Mouse (Mus musculus) MEL (cell line): Measurements from ENCODE around the gene Klhdc7b. TPM values are rescaled to one million over a fixed set of nuclear protein-coding genes. Genes with fewer than 3 reads are reported as not detected.

Source experiments
- DNase-seq: peaks from one replicate; pipeline ENCODE4 v3.0.0; 2011; ENCODE audit warnings: low read depth, low spot score
- H3K27ac ChIP-seq: 2 replicates; pipeline ENCODE4 v1.5.1; 2012; ENCODE audit warnings: low read depth, mild to moderate bottlenecking, control low read depth, low read length, moderate library complexity; ENCODE audit not compliant: control insufficient read depth
- H3K27me3 ChIP-seq, 2 experiments: fragments of 150-350 bp in 1 of 2; sonication (generic) in 1 of 2; 2 replicates each; pipeline ENCODE4 v1.6.1; 2012; ENCODE audit warnings: low read length in 2 of 2, mild to moderate bottlenecking in 2 of 2, improper control_type of control experiment in 1 of 2, moderate library complexity in 1 of 2; ENCODE audit not compliant: insufficient read depth in 2 of 2, control insufficient read depth in 1 of 2
- H3K36me3 ChIP-seq, 2 experiments: 2 replicates each; pipeline ENCODE4 v1.6.1; 2012 to 2014; ENCODE audit warnings: low read length in 2 of 2, improper control_type of control experiment in 1 of 2, inconsistent platforms in 1 of 2, mild to moderate bottlenecking in 1 of 2; ENCODE audit not compliant: insufficient read depth in 2 of 2, control insufficient read depth in 1 of 2
- H3K4me1 ChIP-seq, 2 experiments: fragments of 150-350 bp in 1 of 2; sonication (generic) in 1 of 2; 2 replicates each; pipeline ENCODE4 v1.6.1; 2012; ENCODE audit warnings: low read length in 2 of 2, improper control_type of control experiment in 1 of 2, mild to moderate bottlenecking in 1 of 2; ENCODE audit not compliant: insufficient read depth in 2 of 2, control insufficient read depth in 1 of 2
- H3K4me3 ChIP-seq, 2 experiments: fragments of 150-350 bp in 1 of 2; sonication (generic) in 1 of 2; 2 replicates each; pipeline ENCODE4 v1.5.1; 2012; ENCODE audit warnings: low read depth in 2 of 2, low read length in 2 of 2, mild to moderate bottlenecking in 2 of 2, moderate library complexity in 2 of 2, control low read depth in 1 of 2, improper control_type of control experiment in 1 of 2; ENCODE audit not compliant: control insufficient read depth in 1 of 2, insufficient read depth in 1 of 2
- H3K79me2 ChIP-seq: 2 replicates; pipeline ENCODE4 v1.6.1; 2012; ENCODE audit warnings: mild to moderate bottlenecking, low read length, moderate library complexity; ENCODE audit not compliant: control insufficient read depth, poor library complexity, insufficient read depth
- H3K9ac ChIP-seq: 2 replicates; pipeline ENCODE4 v1.6.1; 2012; ENCODE audit warnings: low read depth, mild to moderate bottlenecking, control low read depth, low read length, moderate library complexity; ENCODE audit not compliant: control insufficient read depth, poor library complexity, severe bottlenecking
- H3K9me3 ChIP-seq: fragments of 150-350 bp; sonication (generic); replicated peaks from 2 replicates; pipeline ENCODE4 v1.6.1; 2012; ENCODE audit warnings: mild to moderate bottlenecking, low read length, improper control_type of control experiment, moderate library complexity; ENCODE audit not compliant: insufficient read depth
- CHD1 ChIP-seq: IDR thresholded peaks from 2 replicates; pipeline ENCODE4 v1.6.1; 2012; ENCODE audit warnings: low read depth, mild to moderate bottlenecking, inconsistent platforms, low read length, improper control_type of control experiment
- CTCF ChIP-seq, 3 experiments: IDR thresholded peaks in 2 of 3; conservative IDR thresholded peaks in 1 of 3; 2 replicates each; pipeline ENCODE4 v1.5.1; 2011 to 2012; ENCODE audit warnings: low read length in 3 of 3, low read depth in 2 of 3, mild to moderate bottlenecking in 2 of 3, improper control_type of control experiment in 1 of 3, inconsistent platforms in 1 of 3, mixed read lengths in 1 of 3, moderate library complexity in 1 of 3; ENCODE audit not compliant: control insufficient read depth in 1 of 3, insufficient read depth in 1 of 3, poor library complexity in 1 of 3, severe bottlenecking in 1 of 3
- E2F4 ChIP-seq: IDR thresholded peaks from 2 replicates; pipeline ENCODE4 v1.6.1; 2011; ENCODE audit warnings: low read depth, low read length, improper control_type of control experiment, borderline replicate concordance
- ELF1 ChIP-seq: IDR thresholded peaks from 2 replicates; pipeline ENCODE4 v1.6.1; 2014; ENCODE audit warnings: low read depth, mild to moderate bottlenecking, inconsistent platforms, low read length, improper control_type of control experiment, moderate library complexity
- ETS1 ChIP-seq: IDR thresholded peaks from 2 replicates; pipeline ENCODE4 v1.6.1; 2012; ENCODE audit warnings: low read depth, mild to moderate bottlenecking, inconsistent platforms, low read length, improper control_type of control experiment, moderate library complexity
- GABPA ChIP-seq: IDR thresholded peaks from 2 replicates; pipeline ENCODE4 v1.6.1; 2012; ENCODE audit warnings: low read depth, mild to moderate bottlenecking, inconsistent platforms, low read length, improper control_type of control experiment, moderate library complexity
- GATA1 ChIP-seq: IDR thresholded peaks from 2 replicates; pipeline ENCODE4 v1.6.1; 2011; ENCODE audit warnings: low read depth, low read length, improper control_type of control experiment
- HCFC1 ChIP-seq: IDR thresholded peaks from 2 replicates; pipeline ENCODE4 v1.6.1; 2012; ENCODE audit warnings: low read depth, mild to moderate bottlenecking, inconsistent platforms, low read length, improper control_type of control experiment, moderate library complexity
- MAFK ChIP-seq: IDR thresholded peaks from 2 replicates; pipeline ENCODE4 v1.6.1; 2011; ENCODE audit warnings: low read depth, mild to moderate bottlenecking, low read length, improper control_type of control experiment, borderline replicate concordance
- MAZ ChIP-seq: IDR thresholded peaks from 2 replicates; pipeline ENCODE4 v1.6.1; 2012; ENCODE audit warnings: low read depth, mild to moderate bottlenecking, inconsistent platforms, low read length, improper control_type of control experiment
- MYB ChIP-seq: IDR thresholded peaks from 2 replicates; pipeline ENCODE4 v1.6.1; 2011; ENCODE audit warnings: mild to moderate bottlenecking, low read depth, low read length, improper control_type of control experiment
- MYC ChIP-seq: IDR thresholded peaks from 2 replicates; pipeline ENCODE4 v1.6.1; 2011; ENCODE audit warnings: low read depth, mild to moderate bottlenecking, low read length, improper control_type of control experiment, moderate library complexity
- NELFE ChIP-seq: IDR thresholded peaks from 2 replicates; pipeline ENCODE4 v1.6.1; 2011; ENCODE audit warnings: low read depth, low read length, improper control_type of control experiment
- POLR2AphosphoS5 ChIP-seq: IDR thresholded peaks from 2 replicates; pipeline ENCODE4 v1.6.1; 2012; ENCODE audit warnings: low read depth, borderline replicate concordance, mild to moderate bottlenecking, inconsistent platforms, low read length, moderate library complexity, mixed read lengths
- RAD21 ChIP-seq: IDR thresholded peaks from 2 replicates; pipeline ENCODE4 v1.6.1; 2011; ENCODE audit warnings: mild to moderate bottlenecking, low read depth, low read length, improper control_type of control experiment
- TCF12 ChIP-seq: IDR thresholded peaks from 2 replicates; pipeline ENCODE4 v1.6.1; 2014; ENCODE audit warnings: low read depth, mild to moderate bottlenecking, inconsistent platforms, low read length, improper control_type of control experiment, moderate library complexity
- UBTF ChIP-seq: IDR thresholded peaks from 2 replicates; pipeline ENCODE4 v1.6.1; 2012; ENCODE audit warnings: low read depth, mild to moderate bottlenecking, inconsistent platforms, low read length, improper control_type of control experiment, moderate library complexity, borderline replicate concordance; ENCODE audit not compliant: insufficient read depth
- USF1 ChIP-seq: IDR thresholded peaks from 2 replicates; pipeline ENCODE4 v1.6.1; 2014; ENCODE audit warnings: low read depth, mild to moderate bottlenecking, inconsistent platforms, low read length, improper control_type of control experiment, moderate library complexity
- USF2 ChIP-seq, 2 experiments: IDR thresholded peaks; 2 replicates each; pipeline ENCODE4 v1.6.1; 2011 to 2012; ENCODE audit warnings: improper control_type of control experiment in 2 of 2, low read length in 2 of 2, borderline replicate concordance in 1 of 2, inconsistent platforms in 1 of 2, low read depth in 1 of 2, mild to moderate bottlenecking in 1 of 2; ENCODE audit not compliant: insufficient read depth in 1 of 2
- polyA plus RNA-seq, 2 experiments: library from polyadenylated mRNA; stranded (reverse) in 1 of 2; unstranded in 1 of 2; fragments of >175 nt in 1 of 2; fragments of >200 nt in 1 of 2; gene quantifications; 2 replicates each; pipeline versions ENCODE4 v1.2.1 to v1.2.4; 2012; ENCODE audit warnings: low replicate concordance in 2 of 2, low read depth in 1 of 2; ENCODE audit not compliant: insufficient read length in 2 of 2, insufficient read depth in 1 of 2, missing spikeins in 1 of 2
- total RNA-seq: library from RNA; depleted of rRNA; stranded (reverse); fragments of 300-350 nt; gene quantifications from 2 replicates; pipeline ENCODE4 v1.2.3, GENCODE M21; 2012; rRNA removed

The Klhdc7b gene
- total RNA-seq (not detected in 2 replicates), polyA plus RNA-seq (under 1 TPM in 1 of 2 experiments, not detected in 1; 0.01 TPM)

GRCm38 (mm10) chr15:89384617-89385016, at the start of gene Klhdc7b:
Klhdc7b (plus strand) TSS chr15:89384917.
- H3K27me3 ChIP-seq, result no peaks in the 10 kb centered on the region
- TF ChIP-seq NELFE (no peak), MYC (no peak), GATA1 (no peak), ETS1 (no peak), ELF1 (no peak), MAFK (no peak), MYB (no peak), RAD21 (no peak)

GRCm38 (mm10) chr15:89336422-89336821, 48.3 kb upstream of the Klhdc7b start:
- no peak overlapping the region for H3K27ac ChIP-seq
- peaks cover 5% of the 10 kb centered on the region in 2 experiments for H3K4me1 ChIP-seq
- no peaks in the 10 kb centered on the region for H3K36me3 ChIP-seq
- TF ChIP-seq E2F4 (no peak), CTCF (IDR thresholded peaks at IDR 0.05 in 2 of 3, conservative IDR thresholded peaks at IDR 0.05 in 1 of 3; ENCODE audit: control insufficient read depth in 1 of 3, insufficient read depth in 1 of 3, low read depth in 2 of 3, low read length in 3 of 3, poor library complexity in 1 of 3, severe bottlenecking in 1 of 3) (no peak), CHD1 (no peak), MAZ (no peak), GABPA (no peak), USF1 (no peak), USF2 (IDR thresholded peaks at IDR 0.05; ENCODE audit: borderline replicate concordance in 1 of 2, insufficient read depth in 1 of 2, low read depth in 1 of 2, low read length in 2 of 2) (no peak), POLR2AphosphoS5 (no peak), TCF12 (no peak), UBTF (no peak), HCFC1 (no peak), ETS1 (no peak)
- no peak overlapping the region for H3K4me3 ChIP-seq
- H3K79me2 ChIP-seq, result no peaks in the 10 kb centered on the region
- H3K9me3 ChIP-seq, result no peaks in the 10 kb centered on the region
- peaks cover 0 to 2% of the 10 kb centered on the region in 2 experiments; a peak in 2 of 4 replicates for H3K27me3 ChIP-seq
- no peak overlapping the region for H3K9ac ChIP-seq
- no peak for DNase-seq

More at GRCm38 (mm10) chr15:89384617-89385016, at the start of gene Klhdc7b:
- Histone ChIP-seq H3K79me2 (no peaks in the 10 kb centered on the region), H3K9ac (no peak within 1 kb of the TSS), H3K4me1 (0 out of 4 replicates have a peak, but pooled peaks cover 0 to 3% of the 10 kb centered on the region in 2 experiments), H3K36me3 (peaks cover 0 to 5% of the 10 kb centered on the region in 2 experiments; a peak in 2 of 4 replicates), H3K9me3 (no peaks in the 10 kb centered on the region), H3K4me3 (no peak within 1 kb of the TSS), H3K27ac (no peak within 1 kb of the TSS)
- no peak for DNase-seq
